Mouse (Mus musculus): ENCODE results near the gene Celf5. TPM values are rescaled to one million over a fixed set of nuclear protein-coding genes. Genes with fewer than 3 reads are reported as not detected.

Celf5 gene
- polyA plus RNA-seq (2015; fragmentation: Nextera tagmentation; extraction: Ambion mirVana) = 70.0 and 77.6 TPM in 2 replicates

GRCm38 (mm10) chr10:81482533-81482889, at the start of gene Celf5:
Gene Celf5, minus strand, starts transcription at chr10:81482709.
- Histone ChIP-seq H3K36me3 (peaks cover 11% of the 10 kb centered on the region), H3K9me3 (no peaks in the 10 kb centered on the region), H3K4me2 (peak within 1 kb of the TSS; percentile 68), H3K4me3 (peak within 1 kb of the TSS; percentile 68), H3K9ac (peak within 1 kb of the TSS; percentile 88), H3K4me1 (replicated peaks) (peaks cover 41% of the 10 kb centered on the region), H3K27me3 (no peaks in the 10 kb centered on the region), H3K27ac (replicated peaks) (peak within 1 kb of the TSS; percentile 86)
- WGBS = under 1% methylated on average over 35 of the region's 36 CpGs
- ATAC-seq (ENCODE audit: low FRiP score, low read depth) = peak; percentile 56

GRCm38 (mm10) chr10:81526779-81527178, 44.3 kb upstream of the Celf5 start:
- Histone ChIP-seq H3K27me3 (peaks cover 8% of the 10 kb centered on the region; the same call in 1 of the 2 replicates), H3K9me3 (no peaks in the 10 kb centered on the region), H3K27ac (replicated peaks) (no peak overlapping the region), H3K9ac (no peak overlapping the region), H3K4me2 (no peak overlapping the region), H3K36me3 (peaks cover 23% of the 10 kb centered on the region), H3K4me3 (no peak overlapping the region), H3K4me1 (replicated peaks) (no peaks in the 10 kb centered on the region)
- 14% methylated on average over 14 of the region's 14 CpGs for WGBS
- no peak for ATAC-seq (ENCODE audit: low FRiP score, low read depth)

- no peaks in the 10 kb centered on the region for H3K9me3 ChIP-seq
- no peaks in the 10 kb centered on the region for H3K4me1 ChIP-seq (replicated peaks)
- H3K36me3 ChIP-seq = peaks cover 14% of the 10 kb centered on the region
- peaks cover 8% of the 10 kb centered on the region; the same call in 1 of the 2 replicates for H3K27me3 ChIP-seq
- H3K4me3 ChIP-seq = no peak overlapping the region
- 69% methylated on average over 12 of the region's 13 CpGs for WGBS
- no peak overlapping the region for H3K4me2 ChIP-seq
- H3K9ac ChIP-seq = no peak overlapping the region
- H3K27ac ChIP-seq (replicated peaks) = no peak overlapping the region
- no peak for ATAC-seq (ENCODE audit: low FRiP score, low read depth)
Measured at GRCm38 (mm10) chr10:81525017-81525694, 42.6 kb upstream of the Celf5 start.

- no peaks in the 10 kb centered on the region for H3K4me1 ChIP-seq (replicated peaks)
- H3K4me3 ChIP-seq = no peak within 1 kb of the TSS
- no peak within 1 kb of the TSS for H3K9ac ChIP-seq
- no peak within 1 kb of the TSS for H3K4me2 ChIP-seq
- no peak within 1 kb of the TSS for H3K27ac ChIP-seq (replicated peaks)
- 29% methylated on average over 9 of the region's 9 CpGs for WGBS
- peaks cover 8% of the 10 kb centered on the region; the same call in 1 of the 2 replicates for H3K27me3 ChIP-seq
- H3K36me3 ChIP-seq = peaks cover 5% of the 10 kb centered on the region
- H3K9me3 ChIP-seq = no peaks in the 10 kb centered on the region
- ATAC-seq (ENCODE audit: low FRiP score, low read depth) = no peak
Measured at GRCm38 (mm10) chr10:81524051-81524605, 41.6 kb upstream of the Celf5 start, which contains the start of gene Gna15. Gene Gna15, minus strand, starts transcription at chr10:81524225.

- no peak for ATAC-seq (ENCODE audit: low FRiP score, low read depth)
- H3K4me2 ChIP-seq = no peak overlapping the region
- no peaks in the 10 kb centered on the region for H3K4me1 ChIP-seq (replicated peaks)
- no peak overlapping the region for H3K27ac ChIP-seq (replicated peaks)
- no peaks in the 10 kb centered on the region for H3K9me3 ChIP-seq
- WGBS = 22% methylated on average over 19 of the region's 19 CpGs
- no peak overlapping the region for H3K4me3 ChIP-seq
- peaks cover 8% of the 10 kb centered on the region; the same call in 1 of the 2 replicates for H3K27me3 ChIP-seq
- peaks cover under 1% of the 10 kb centered on the region for H3K36me3 ChIP-seq
- no peak overlapping the region for H3K9ac ChIP-seq
Measured at GRCm38 (mm10) chr10:81523570-81523969, 41.1 kb upstream of the Celf5 start.

GRCm38 (mm10) chr10:81523142-81523541, 40.6 kb upstream of the Celf5 start:
- H3K4me2 ChIP-seq = no peak overlapping the region
- no peaks in the 10 kb centered on the region for H3K4me1 ChIP-seq (replicated peaks)
- H3K9me3 ChIP-seq = no peaks in the 10 kb centered on the region
- no peaks in the 10 kb centered on the region for H3K36me3 ChIP-seq
- no peak overlapping the region for H3K27ac ChIP-seq (replicated peaks)
- no peak overlapping the region for H3K9ac ChIP-seq
- peaks cover 8% of the 10 kb centered on the region; the same call in 1 of the 2 replicates for H3K27me3 ChIP-seq
- WGBS = 76% methylated on average over 6 of the region's 6 CpGs
- no peak overlapping the region for H3K4me3 ChIP-seq
- no peak for ATAC-seq (ENCODE audit: low FRiP score, low read depth)

GRCm38 (mm10) chr10:81519978-81520365, 37.5 kb upstream of the Celf5 start:
- Histone ChIP-seq H3K36me3 (no peaks in the 10 kb centered on the region), H3K4me3 (no peak overlapping the region), H3K4me2 (no peak overlapping the region), H3K9ac (no peak overlapping the region), H3K27ac (replicated peaks) (no peak overlapping the region), H3K27me3 (peaks cover 8% of the 10 kb centered on the region; the same call in 1 of the 2 replicates), H3K4me1 (replicated peaks) (no peaks in the 10 kb centered on the region), H3K9me3 (no peaks in the 10 kb centered on the region)
- no peak for ATAC-seq (ENCODE audit: low FRiP score, low read depth)
- WGBS = 73% methylated on average over 3 of the region's 3 CpGs

- H3K36me3 ChIP-seq = no peaks in the 10 kb centered on the region
- peaks cover 8% of the 10 kb centered on the region; the same call in 1 of the 2 replicates for H3K27me3 ChIP-seq
- H3K9ac ChIP-seq = no peak overlapping the region
- no peak overlapping the region for H3K27ac ChIP-seq (replicated peaks)
- H3K9me3 ChIP-seq = no peaks in the 10 kb centered on the region
- H3K4me1 ChIP-seq (replicated peaks) = no peaks in the 10 kb centered on the region
- WGBS = 86% methylated on average over 6 of the region's 6 CpGs
- H3K4me3 ChIP-seq = no peak overlapping the region
- H3K4me2 ChIP-seq = no peak overlapping the region
- ATAC-seq (ENCODE audit: low FRiP score, low read depth) = no peak
Measured at GRCm38 (mm10) chr10:81519227-81519977, 36.9 kb upstream of the Celf5 start.

- H3K4me1 ChIP-seq (replicated peaks) = no peaks in the 10 kb centered on the region
- WGBS = 15% methylated on average over 4 of the region's 4 CpGs
- H3K27ac ChIP-seq (replicated peaks) = no peak overlapping the region
- no peaks in the 10 kb centered on the region for H3K9me3 ChIP-seq
- no peak overlapping the region for H3K9ac ChIP-seq
- H3K27me3 ChIP-seq = peaks cover 6% of the 10 kb centered on the region; the same call in 1 of the 2 replicates
- ATAC-seq (ENCODE audit: low FRiP score, low read depth) = no peak; the same call in 1 of the 2 replicates
- H3K4me2 ChIP-seq = no peak overlapping the region
- H3K4me3 ChIP-seq = no peak overlapping the region
- H3K36me3 ChIP-seq = no peaks in the 10 kb centered on the region
Measured at GRCm38 (mm10) chr10:81518546-81518945, 36.0 kb upstream of the Celf5 start.

- 84% methylated on average over 8 of the region's 8 CpGs for whole genome bisulfite sequencing
- no peak for ATAC-seq (ENCODE audit: low FRiP score, low read depth)
- no peak overlapping the region for H3K9ac ChIP-seq
Measured at GRCm38 (mm10) chr10:81517227-81517626, 34.7 kb upstream of the Celf5 start.

GRCm38 (mm10) chr10:81513798-81514197, 31.3 kb upstream of the Celf5 start:
- no peak for ATAC-seq (ENCODE audit: low FRiP score, low read depth)
- 87% methylated on average over 5 of the region's 5 CpGs for WGBS
- Histone ChIP-seq H3K27me3 (no peaks in the 10 kb centered on the region), H3K4me1 (replicated peaks) (no peaks in the 10 kb centered on the region), H3K9me3 (no peaks in the 10 kb centered on the region), H3K36me3 (no peaks in the 10 kb centered on the region), H3K27ac (replicated peaks) (no peak overlapping the region), H3K9ac (no peak overlapping the region), H3K4me2 (no peak overlapping the region), H3K4me3 (no peak overlapping the region)

More at GRCm38 (mm10) chr10:81517227-81517626, 34.7 kb upstream of the Celf5 start:
- H3K27me3 ChIP-seq = no peaks in the 10 kb centered on the region
- H3K27ac ChIP-seq (replicated peaks) = no peak overlapping the region
- H3K9me3 ChIP-seq = no peaks in the 10 kb centered on the region
- H3K4me2 ChIP-seq = no peak overlapping the region
- no peaks in the 10 kb centered on the region for H3K4me1 ChIP-seq (replicated peaks)
- H3K36me3 ChIP-seq = no peaks in the 10 kb centered on the region
- H3K4me3 ChIP-seq = no peak overlapping the region

GRCm38 (mm10) chr10:81510246-81510810, 27.8 kb upstream of the Celf5 start:
- 83% methylated on average over 14 of the region's 14 CpGs for WGBS

More at GRCm38 (mm10) chr10:81510246-81510810, 27.8 kb upstream of the Celf5 start:
- no peaks in the 10 kb centered on the region for H3K36me3 ChIP-seq
- no peak for ATAC-seq (ENCODE audit: low FRiP score, low read depth)
- H3K4me3 ChIP-seq = no peak overlapping the region
- no peak overlapping the region for H3K27ac ChIP-seq (replicated peaks)
- no peak overlapping the region for H3K4me2 ChIP-seq
- H3K27me3 ChIP-seq = no peaks in the 10 kb centered on the region
- H3K9ac ChIP-seq = no peak overlapping the region
- no peaks in the 10 kb centered on the region for H3K9me3 ChIP-seq
- H3K4me1 ChIP-seq (replicated peaks) = no peaks in the 10 kb centered on the region
